11 mouse cellular contexts compared by ENCODE assay signal in the genomic region with DNA sequence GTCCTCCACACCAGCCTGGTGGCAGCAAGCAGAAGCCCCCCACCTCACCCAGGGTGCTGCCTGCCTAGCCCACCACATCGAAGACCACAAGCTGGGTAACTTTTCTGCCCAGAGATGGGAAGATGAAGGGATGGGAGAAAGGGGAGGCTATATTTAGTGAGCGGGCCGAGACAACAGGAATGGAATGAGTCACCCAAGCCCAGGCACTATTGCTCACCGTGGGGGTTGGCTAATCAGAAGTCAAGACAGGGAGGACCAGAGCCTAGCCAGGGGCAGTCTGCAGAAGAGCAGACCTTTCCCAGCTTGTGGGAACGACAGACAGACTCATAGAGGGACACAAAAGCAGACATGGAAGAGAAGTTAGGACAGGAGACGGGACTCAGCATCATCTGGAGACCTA.
DNase-seq lines count a peak whose midpoint lies in the region; ATAC-seq and TF ChIP-seq lines count a peak whose summit lies in the region.
"Had no signal": no experiment of that assay in that cellular context is flagged by ENCODE, and none has a peak within 500 bp of the region (broad histone marks: within the 10 kb centered on the region; RNA-seq: fewer than 3 reads in every experiment).

No protein-coding gene starts in this region.

- WGBS in lung, postnatal 0 days = 43% methylated on average over 6 of the region's 6 CpGs
- 18% methylated on average over 6 of the region's 6 CpGs for WGBS in olfactory bulb, adult 2 months

- no peak for TF ChIP-seq POLR2A in olfactory bulb, adult 2 months (IDR thresholded peaks at IDR 0.05; ENCODE audit: insufficient read depth, low read depth, low read length)

- H3K27me3 ChIP-seq in lung, postnatal 0 days (replicated peaks; ENCODE audit: insufficient read depth, low read length) = no peaks in the 10 kb centered on the region
- H3K27me3 ChIP-seq: limb, embryonic 15.5 days had no signal

- no peaks in the 10 kb centered on the region for H3K36me3 ChIP-seq in lung, postnatal 0 days (ENCODE audit: insufficient read depth, low read length)
- H3K36me3 ChIP-seq: limb, embryonic 15.5 days had no signal

- peaks cover 7% of the 10 kb centered on the region; the same call in 1 of the 2 replicates for H3K4me1 ChIP-seq in lung, postnatal 0 days (ENCODE audit: insufficient read depth, low read depth, low read length)
- peaks cover 79% of the 10 kb centered on the region for H3K4me1 ChIP-seq in olfactory bulb, adult 2 months (ENCODE audit: control insufficient read depth, insufficient read depth, low read length)

- H3K27ac ChIP-seq in lung, postnatal 0 days (ENCODE audit: low read length) = no peak overlapping the region
- peak overlapping the region; percentile 97 for H3K27ac ChIP-seq in olfactory bulb, adult 2 months (ENCODE audit: insufficient read depth, low read depth, low read length)
- H3K27ac ChIP-seq: limb, embryonic 15.5 days had no signal

- no peak for ATAC-seq in lung, postnatal 0 days
- no peak for ATAC-seq in megakaryocyte-erythroid progenitor cell, adult 5-6 weeks (replicated peaks; ENCODE audit: low FRiP score, low TSS enrichment, poor library complexity, severe bottlenecking)

- TF ChIP-seq EP300 in lung, postnatal 0 days (IDR thresholded peaks at IDR 0.05) = no peak

- DNase-seq in gastrocnemius, adult 18-20 months (ENCODE audit: low spot score) = peak; percentile 30
- DNase-seq in gastrocnemius, postnatal 25 days = no peak
- DNase-seq in lung, postnatal 0 days (ENCODE audit: low spot score) = peak; percentile 35
- DNase-seq in lung, postnatal 14 days = no peak
- peak; percentile 54 for DNase-seq in adrenal gland, postnatal 14 days
- no peak for DNase-seq in layer of hippocampus, adult 9-10 months (ENCODE audit: low spot score)
- DNase-seq: gastrocnemius, postnatal 36 days; right cerebral cortex, postnatal 14 days had no signal

- no peak overlapping the region for H3K9ac ChIP-seq in lung, postnatal 0 days (replicated peaks; ENCODE audit: low read depth)
- H3K9ac ChIP-seq: limb, embryonic 15.5 days had no signal

- no peak for TF ChIP-seq CTCF in lung, postnatal 0 days (IDR thresholded peaks at IDR 0.05)
- TF ChIP-seq CTCF in olfactory bulb, adult 2 months (IDR thresholded peaks at IDR 0.05; ENCODE audit: insufficient read depth, low read depth, low read length) = no peak

- H3K9me3 ChIP-seq in lung, postnatal 0 days (ENCODE audit: low read length) = no peaks in the 10 kb centered on the region
- H3K9me3 ChIP-seq: limb, embryonic 15.5 days had no signal

- no peak overlapping the region for H3K4me2 ChIP-seq in lung, postnatal 0 days (replicated peaks; ENCODE audit: low read depth, low read length)
- H3K4me2 ChIP-seq: limb, embryonic 15.5 days had no signal

- no peak overlapping the region for H3K4me3 ChIP-seq in lung, postnatal 0 days (ENCODE audit: low read depth, low read length)
- H3K4me3 ChIP-seq in olfactory bulb, adult 2 months (ENCODE audit: insufficient read depth, low read depth, low read length) = no peak overlapping the region
- H3K4me3 ChIP-seq: limb, embryonic 15.5 days had no signal

Comparison
In these comparisons a context has a peak if more than half of its experiments do, and no peak if none do; other contexts are left out.
1. DNase-seq: peak in gastrocnemius, adult 18-20 months (single experiment), lung, postnatal 0 days (single experiment) and adrenal gland, postnatal 14 days (single experiment); none in gastrocnemius, postnatal 25 days (single experiment), lung, postnatal 14 days (single experiment) and layer of hippocampus, adult 9-10 months (single experiment).